Mouse (Mus musculus) spleen, adult 2 months (tissue): Measurements from ENCODE around the gene Trp53i11.

Experiments used
- CTCF ChIP-seq: fragments of 200-500 bp; IDR thresholded peaks from 2 replicates; pipeline ENCODE4 v1.5.1; 2011; ENCODE audit warnings: mild to moderate bottlenecking, inconsistent platforms; ENCODE audit not compliant: insufficient read depth, insufficient read length, insufficient replicate concordance; ENCODE audit errors: extremely low read depth
- POLR2A ChIP-seq: fragments of 200-500 bp; IDR thresholded peaks from 2 replicates; pipeline ENCODE4 v1.6.1; 2011; ENCODE audit warnings: low read depth, low read length, inconsistent platforms

DNA sequence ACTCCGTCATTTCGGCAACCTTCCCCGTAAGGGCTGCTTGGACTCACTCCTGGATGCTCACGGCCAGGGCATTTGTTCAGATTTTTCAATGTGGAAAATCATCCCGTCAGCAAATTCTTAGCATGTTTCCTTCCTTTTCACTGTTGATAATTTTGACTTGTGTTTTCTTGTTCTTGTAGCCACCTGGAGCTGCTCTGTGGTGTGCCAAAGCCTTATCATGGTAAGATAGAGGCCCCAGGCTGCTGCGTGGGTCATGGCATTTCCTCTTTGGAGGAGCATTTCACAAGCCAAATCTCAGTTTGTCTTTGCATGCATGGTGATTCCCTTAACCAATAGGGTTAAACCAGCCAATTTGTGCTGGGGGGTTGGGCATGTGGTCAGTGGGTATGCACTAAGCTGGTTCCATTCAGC, 35.2 kb upstream of the Trp53i11 start:
- TF ChIP-seq CTCF (no peak), POLR2A (no peak)
